Mouse (Mus musculus): ENCODE data around the gene Cfap73. TPM values are rescaled to one million over a fixed set of nuclear protein-coding genes. Genes with fewer than 3 reads are reported as not detected.

Gene Cfap73
- total and polyA plus RNA-seq, 3 experiments: 0.26 TPM; not detected in 2

- H3K4me3 ChIP-seq (replicated peaks in 1 of 3; ENCODE audit: low read depth in 2 of 3, low read length in 2 of 3, poor library complexity in 1 of 3): no peak overlapping the region
- no peaks in the 10 kb centered on the region for H3K36me3 ChIP-seq (replicated peaks in 1 of 2; ENCODE audit: control insufficient read depth in 1 of 2, insufficient read depth in 1 of 2, low read length in 1 of 2)
- dilution Hi-C loops (cut with MboI; ENCODE audit: extremely low pct_ligation_motif_present, extremely low pct_unique_long_range_greater_than_20kb, low sequenced_read_pairs): no loop called here
- H3K9ac ChIP-seq (ENCODE audit: insufficient read depth, low read depth): no peak overlapping the region
- in situ Hi-C loops (cut with MboI; ENCODE audit: low pct_ligation_motif_present, low pct_unique_long_range_greater_than_20kb, low sequenced_read_pairs): no loop called here
- TF ChIP-seq CHD2 (IDR thresholded peaks at IDR 0.05; ENCODE audit: low read length) (no peak), BHLHE40 (IDR thresholded peaks at IDR 0.05; ENCODE audit: low read depth, low read length) (no peak), CHD1 (IDR thresholded peaks at IDR 0.05; ENCODE audit: low read depth, low read length) (no peak), RAD21 (IDR thresholded peaks at IDR 0.05; ENCODE audit: low read depth, low read length) (no peak), TCF12 (IDR thresholded peaks at IDR 0.05; ENCODE audit: low read depth, low read length) (no peak), ETS1 (conservative IDR thresholded peaks at IDR 0.05; ENCODE audit: low read depth, low read length) (no peak), USF1 (IDR thresholded peaks at IDR 0.05; ENCODE audit: low read depth, low read length) (no peak), USF2 (conservative IDR thresholded peaks at IDR 0.05; ENCODE audit: low read depth, low read length) (no peak), NELFE (IDR thresholded peaks at IDR 0.05; ENCODE audit: low read depth, low read length) (no peak), MAZ (IDR thresholded peaks at IDR 0.05; ENCODE audit: low read depth, low read length) (no peak), GABPA (IDR thresholded peaks at IDR 0.05; ENCODE audit: insufficient replicate concordance, low read depth, low read length) (no peak), ELF1 (IDR thresholded peaks at IDR 0.05; ENCODE audit: low read depth, low read length) (no peak), MEF2A (IDR thresholded peaks at IDR 0.05; ENCODE audit: borderline replicate concordance, low read depth, low read length) (no peak)
- no peak overlapping the region for H3K4me2 ChIP-seq (ENCODE audit: insufficient read depth, low read depth, poor library complexity, severe bottlenecking)
- DNase-seq (ENCODE audit: extremely low read depth): no peak
- H3K4me1 ChIP-seq (ENCODE audit: control insufficient read depth in 1 of 2, insufficient read depth in 2 of 2): peaks cover 0 to 3% of the 10 kb centered on the region in 2 experiments; a peak in 2 of 4 replicates
- no peak overlapping the region for H3K27ac ChIP-seq (ENCODE audit: insufficient read depth, low read depth)
- peaks cover 4% of the 10 kb centered on the region for H3K9me3 ChIP-seq (replicated peaks; ENCODE audit: low read length)
- H3K27me3 ChIP-seq (replicated peaks): peaks cover 19% of the 10 kb centered on the region
- no peaks in the 10 kb centered on the region for H3K79me2 ChIP-seq (replicated peaks; ENCODE audit: control insufficient read depth, extremely low read depth, insufficient read depth, poor library complexity, severe bottlenecking)
Observed at GRCm38 (mm10) chr5:120594485-120594884, 39.5 kb downstream of the Cfap73 start.

- in situ Hi-C loops (cut with MboI; ENCODE audit: low pct_ligation_motif_present, low pct_unique_long_range_greater_than_20kb, low sequenced_read_pairs) (no loop called here), dilution Hi-C loops (cut with MboI; ENCODE audit: extremely low pct_ligation_motif_present, extremely low pct_unique_long_range_greater_than_20kb, low sequenced_read_pairs) (no loop called here)
- Histone ChIP-seq H3K79me2 (replicated peaks; ENCODE audit: control insufficient read depth, extremely low read depth, insufficient read depth, poor library complexity, severe bottlenecking) (no peaks in the 10 kb centered on the region), H3K9me3 (replicated peaks; ENCODE audit: low read length) (peaks cover 4% of the 10 kb centered on the region), H3K4me3 (replicated peaks in 1 of 3; ENCODE audit: low read depth in 2 of 3, low read length in 2 of 3, poor library complexity in 1 of 3) (no peak overlapping the region), H3K4me1 (ENCODE audit: control insufficient read depth in 1 of 2, insufficient read depth in 2 of 2) (peaks cover 4 to 17% of the 10 kb centered on the region in 2 experiments), H3K9ac (ENCODE audit: insufficient read depth, low read depth) (no peak overlapping the region), H3K4me2 (ENCODE audit: insufficient read depth, low read depth, poor library complexity, severe bottlenecking) (no peak overlapping the region), H3K27me3 (replicated peaks) (peaks cover 18% of the 10 kb centered on the region), H3K36me3 (replicated peaks in 1 of 2; ENCODE audit: control insufficient read depth in 1 of 2, insufficient read depth in 1 of 2, low read length in 1 of 2) (no peaks in the 10 kb centered on the region), H3K27ac (ENCODE audit: insufficient read depth, low read depth) (no peak overlapping the region)
- DNase-seq (ENCODE audit: extremely low read depth): no peak
- TF ChIP-seq ZC3H11A (IDR thresholded peaks at IDR 0.05; ENCODE audit: low read depth, low read length): no peak
- peak; percentile 3; the same call in 1 of the 2 replicates for TF ChIP-seq RAD21 (IDR thresholded peaks at IDR 0.05; ENCODE audit: low read depth, low read length)
- no peak for TF ChIP-seq MAZ (IDR thresholded peaks at IDR 0.05; ENCODE audit: low read depth, low read length)
- TF ChIP-seq TCF12 (IDR thresholded peaks at IDR 0.05; ENCODE audit: low read depth, low read length): no peak
- no peak for TF ChIP-seq GABPA (IDR thresholded peaks at IDR 0.05; ENCODE audit: insufficient replicate concordance, low read depth, low read length)
- TF ChIP-seq HCFC1 (IDR thresholded peaks at IDR 0.05; ENCODE audit: low read depth, low read length): no peak
- no peak for TF ChIP-seq USF1 (IDR thresholded peaks at IDR 0.05; ENCODE audit: low read depth, low read length)
- no peak for TF ChIP-seq POLR2A (IDR thresholded peaks at IDR 0.05; ENCODE audit: low read depth, low read length)
- TF ChIP-seq USF2 (conservative IDR thresholded peaks at IDR 0.05; ENCODE audit: low read depth, low read length): no peak
- TF ChIP-seq POLR2AphosphoS2 (IDR thresholded peaks at IDR 0.05; ENCODE audit: low read depth, low read length): no peak
- no peak for TF ChIP-seq ELF1 (IDR thresholded peaks at IDR 0.05; ENCODE audit: low read depth, low read length)
- TF ChIP-seq CTCF (conservative IDR thresholded peaks at IDR 0.05 in 1 of 2, IDR thresholded peaks at IDR 0.05 in 1 of 2; ENCODE audit: low read depth in 2 of 2, low read length in 2 of 2): peak; percentile 26 to 44; a peak in 3 of 4 replicates
- TF ChIP-seq MYC (IDR thresholded peaks at IDR 0.05; ENCODE audit: low read depth, low read length): no peak
- no peak for TF ChIP-seq ZKSCAN1 (IDR thresholded peaks at IDR 0.05; ENCODE audit: borderline replicate concordance, low read depth, low read length)
- TF ChIP-seq MAX (IDR thresholded peaks at IDR 0.05; ENCODE audit: low read length): no peak
- no peak for TF ChIP-seq BHLHE40 (IDR thresholded peaks at IDR 0.05; ENCODE audit: low read depth, low read length)
- TF ChIP-seq NELFE (IDR thresholded peaks at IDR 0.05; ENCODE audit: low read depth, low read length): no peak
Observed at GRCm38 (mm10) chr5:120592141-120592540, 41.9 kb downstream of the Cfap73 start.

All from CH12.LX (cell line).